Mouse (Mus musculus) limb, embryonic 14.5 days (tissue): ENCODE measurements around the gene Fdxr. TPM values are rescaled to one million over a fixed set of nuclear protein-coding genes. Genes with fewer than 3 reads are reported as not detected.

ENCODE experiments used
- ATAC-seq: fragments of 200-750 bp; cut with Nextera tagmentation; 2 replicates; pipeline ENCODE4 v1.8.0; 2017; ENCODE audit warnings: low read depth, moderate number of reproducible peaks, moderate TSS enrichment; ENCODE audit not compliant: low FRiP score
- DNase-seq: peaks from one replicate; pipeline ENCODE4 v3.0.0-alpha.2; 2015; ENCODE audit warnings: low spot score
- H3K27ac ChIP-seq: fragments of 300-500 bp; sonication (generic); replicated peaks from 2 replicates; pipeline ENCODE4 v1.5.1; 2014; ENCODE audit warnings: low read depth, mild to moderate bottlenecking, low read length, moderate library complexity, mixed read lengths
- H3K27me3 ChIP-seq: fragments of 300-500 bp; sonication (generic); 2 replicates; pipeline ENCODE4 v1.6.1; 2014; ENCODE audit warnings: low read length, mixed read lengths; ENCODE audit not compliant: control insufficient read depth, insufficient read depth
- H3K36me3 ChIP-seq: fragments of 300-500 bp; sonication (generic); 2 replicates; pipeline ENCODE4 v1.6.1; 2014; ENCODE audit warnings: mild to moderate bottlenecking, low read length, moderate library complexity, mixed read lengths; ENCODE audit not compliant: control insufficient read depth, insufficient read depth
- H3K4me1 ChIP-seq: fragments of 300-500 bp; sonication (generic); 2 replicates; pipeline ENCODE4 v1.6.1; 2014; ENCODE audit warnings: antibody characterized with exemption, low read length, mixed read lengths; ENCODE audit not compliant: control insufficient read depth, insufficient read depth
- H3K4me2 ChIP-seq: fragments of 300-500 bp; sonication (generic); replicated peaks from 2 replicates; pipeline ENCODE4 v1.6.1; 2014; ENCODE audit warnings: low read depth, mild to moderate bottlenecking, low read length, moderate library complexity; ENCODE audit not compliant: severe bottlenecking
- H3K4me3 ChIP-seq: fragments of 300-500 bp; sonication (generic); replicated peaks from 2 replicates; pipeline ENCODE4 v1.5.1; 2014; ENCODE audit warnings: low read length
- H3K9ac ChIP-seq: fragments of 300-500 bp; sonication (generic); 2 replicates; pipeline ENCODE4 v1.6.1; 2014; ENCODE audit warnings: mild to moderate bottlenecking, low read depth, low read length, moderate library complexity; ENCODE audit not compliant: severe bottlenecking
- H3K9me3 ChIP-seq: fragments of 300-500 bp; sonication (generic); 2 replicates; pipeline ENCODE4 v1.6.1; 2016; ENCODE audit warnings: low read length; ENCODE audit not compliant: control insufficient read depth
- POLR2A ChIP-seq: fragments of 200-500 bp; IDR thresholded peaks from 2 replicates; pipeline ENCODE4 v1.8.0; 2012; ENCODE audit warnings: inconsistent platforms, mild to moderate bottlenecking, moderate library complexity, borderline replicate concordance; ENCODE audit not compliant: insufficient read depth, insufficient read length; ENCODE audit errors: extremely low read depth
- WGBS: fragments of 180-500 bp; shearing (Covaris S2); extraction: QIAGEN DNeasy Blood & Tissue Kit; methylation state at CpG from one replicate; pipeline ENCODE4 v1.1.7; 2014; 5-methylcytosine and 5-hydroxymethylcytosine counted together
- polyA plus RNA-seq, 2 experiments: library from polyadenylated mRNA; depleted of rRNA in 1 of 2; stranded (reverse) in 1 of 2; unstranded in 1 of 2; fragments of >200 nt; fragmentation: Nextera tagmentation in 1 of 2; extraction: Ambion mirVana in 1 of 2; gene quantifications; 2 replicates each; pipeline versions ENCODE4 v1.2.1 to v1.2.3; 2012 to 2014

The Fdxr gene
- polyA plus RNA-seq, 2 experiments = 13.0 to 16.8 TPM

DNA sequence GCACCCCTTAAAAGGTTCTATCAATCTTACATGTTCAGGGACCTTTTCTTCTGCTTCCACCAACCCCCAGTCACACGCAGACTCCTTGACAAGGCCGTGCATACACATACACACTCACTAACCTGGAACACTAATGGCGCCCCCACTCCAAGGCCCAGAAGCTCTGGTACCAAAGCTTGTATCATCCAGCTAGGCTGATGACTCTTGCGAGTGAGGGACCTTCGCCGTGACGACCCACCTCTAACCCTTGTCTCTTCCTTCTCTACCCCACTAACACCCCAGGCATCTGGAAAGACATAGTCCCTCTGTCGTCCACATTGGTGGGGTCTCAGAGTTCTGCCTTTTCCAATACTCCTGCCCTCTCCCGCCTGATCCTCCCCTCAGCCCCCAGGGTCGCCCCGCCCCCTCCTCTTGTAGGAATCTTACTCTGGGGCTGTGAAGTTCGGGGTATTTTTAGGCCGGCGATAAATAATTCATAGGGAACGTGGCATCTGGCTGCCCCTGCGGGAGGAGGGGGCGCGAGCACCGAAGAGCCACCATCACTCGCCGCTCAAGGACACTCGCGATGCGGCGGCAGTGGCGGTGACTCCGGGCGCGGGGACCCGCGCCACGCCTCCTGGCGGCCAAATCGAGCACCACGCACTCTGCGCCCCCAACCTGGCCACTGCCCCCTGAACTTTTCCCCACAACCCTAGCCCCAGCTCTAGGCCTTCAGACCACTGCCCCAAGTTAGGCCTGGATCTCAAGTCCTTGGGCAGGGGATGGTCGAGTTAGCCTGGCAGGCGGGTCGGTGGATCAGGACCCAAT is 11.8 kb downstream of the Fdxr start:
- peaks cover 10% of the 10 kb centered on the region for H3K4me1 ChIP-seq
- no peak overlapping the region for H3K27ac ChIP-seq
- WGBS = 7% methylated on average over 39 of the region's 39 CpGs
- peak overlapping the region; percentile 20 for H3K4me3 ChIP-seq
- peaks cover 11% of the 10 kb centered on the region for H3K36me3 ChIP-seq
- no peak overlapping the region for H3K9ac ChIP-seq
- peaks cover 85% of the 10 kb centered on the region for H3K27me3 ChIP-seq
- DNase-seq (no peak), ATAC-seq (no peak)
- peak overlapping the region; percentile 31 for H3K4me2 ChIP-seq
- no peak for TF ChIP-seq POLR2A
- H3K9me3 ChIP-seq = no peaks in the 10 kb centered on the region

DNA sequence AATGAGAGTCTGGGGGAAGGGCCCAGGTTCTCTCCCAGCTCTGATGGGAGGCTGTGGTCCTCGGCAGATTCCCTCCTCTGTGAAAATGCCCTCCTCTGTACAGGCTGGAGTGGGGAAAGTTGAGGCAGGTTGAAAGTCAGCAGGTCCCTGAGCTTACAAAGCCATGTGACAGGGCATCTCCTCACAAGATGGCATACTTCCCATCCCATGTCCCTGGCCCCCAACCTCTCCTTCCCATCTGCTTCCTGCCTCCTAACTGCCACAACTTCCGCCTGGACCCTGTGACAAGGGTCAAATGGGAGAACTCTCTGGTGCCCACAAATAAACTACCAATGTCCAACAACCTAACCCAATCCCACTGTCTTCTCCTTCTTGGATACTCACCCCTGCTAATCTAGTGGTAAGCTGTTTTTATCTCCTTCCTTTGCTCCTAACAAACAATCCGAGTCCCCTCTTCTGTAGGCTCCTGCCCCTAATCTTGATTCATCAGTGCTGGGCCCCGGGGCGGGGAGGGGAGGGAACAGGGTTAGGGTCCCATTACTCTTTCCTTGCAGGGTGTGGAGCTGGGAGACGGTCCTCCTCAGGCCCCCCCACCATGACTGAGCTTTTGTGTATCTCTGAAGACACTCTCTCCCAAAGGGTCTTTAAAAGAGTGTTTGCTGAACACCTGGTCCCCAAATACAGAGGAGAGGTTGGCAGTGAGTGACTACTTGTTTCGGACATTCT is 12.6 kb downstream of the Fdxr start:
- 63% methylated on average over 7 of the region's 7 CpGs for WGBS

DNA sequence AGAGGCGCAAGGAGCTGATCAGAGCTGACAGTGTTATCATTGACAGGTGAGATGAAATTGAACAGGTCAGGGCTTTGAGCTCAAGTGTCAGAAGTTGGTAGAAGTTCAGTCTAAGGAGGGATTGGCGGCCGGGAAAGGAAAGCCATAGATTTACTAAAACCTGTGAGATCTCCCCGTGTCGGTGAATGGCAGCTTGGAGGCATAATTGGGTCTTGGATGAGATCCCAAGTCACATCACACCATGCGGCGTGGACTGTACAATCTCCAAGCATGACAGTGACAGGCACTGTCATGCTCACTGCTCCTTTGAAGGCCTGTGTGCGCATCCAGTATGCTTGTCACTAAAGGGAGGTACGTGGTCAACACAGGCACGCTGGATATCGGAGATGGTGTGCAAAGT is 13.9 kb downstream of the Fdxr start:
- WGBS = 82% methylated on average over 11 of the region's 11 CpGs
- no peak for DNase-seq
- Histone ChIP-seq H3K27me3 (peaks cover 94% of the 10 kb centered on the region), H3K4me1 (peaks cover 13% of the 10 kb centered on the region), H3K27ac (no peak overlapping the region), H3K4me2 (no peak overlapping the region), H3K4me3 (no peak overlapping the region), H3K9me3 (peaks cover 3% of the 10 kb centered on the region; the same call in 1 of the 2 replicates), H3K36me3 (no peaks in the 10 kb centered on the region), H3K9ac (no peak overlapping the region)
- no peak for TF ChIP-seq POLR2A
- no peak for ATAC-seq

More for the DNA sequence above, 12.6 kb downstream of the Fdxr start:
- Histone ChIP-seq H3K36me3 (peaks cover 10% of the 10 kb centered on the region), H3K9me3 (no peaks in the 10 kb centered on the region), H3K27ac (no peak overlapping the region), H3K9ac (no peak overlapping the region), H3K4me2 (no peak overlapping the region), H3K4me1 (peaks cover 10% of the 10 kb centered on the region), H3K4me3 (no peak overlapping the region), H3K27me3 (peaks cover 89% of the 10 kb centered on the region)
- DNase-seq (no peak), ATAC-seq (no peak)
- no peak for TF ChIP-seq POLR2A

DNA sequence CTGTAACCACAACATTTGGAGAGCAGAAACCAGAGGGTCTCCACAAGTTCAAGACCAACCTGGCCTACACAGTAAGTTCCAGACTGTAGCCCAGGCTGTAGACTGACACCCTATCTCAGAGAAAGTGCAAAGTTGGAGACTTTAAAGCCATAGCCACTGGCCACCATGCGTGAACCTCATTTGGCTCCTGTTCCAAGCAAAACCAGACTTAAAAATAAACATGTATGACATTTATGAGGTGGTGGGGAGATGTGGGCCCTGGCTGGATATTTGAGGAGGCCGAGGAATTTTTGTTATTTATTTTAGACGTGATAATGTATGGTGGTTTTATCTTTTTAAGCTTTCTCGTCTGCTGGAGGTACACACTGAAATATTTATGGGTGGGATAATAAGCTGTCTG is 17.7 kb downstream of the Fdxr start:
- Histone ChIP-seq H3K9ac (no peak overlapping the region), H3K27me3 (peaks cover 75% of the 10 kb centered on the region), H3K36me3 (no peaks in the 10 kb centered on the region), H3K4me2 (no peak overlapping the region), H3K9me3 (peaks cover 3% of the 10 kb centered on the region; the same call in 1 of the 2 replicates), H3K4me3 (no peak overlapping the region), H3K27ac (no peak overlapping the region), H3K4me1 (peaks cover 4% of the 10 kb centered on the region; the same call in 1 of the 2 replicates)
- no peak for DNase-seq
- TF ChIP-seq POLR2A = no peak
- no peak for ATAC-seq
- WGBS = 24% methylated on average over 4 of the region's 4 CpGs

DNA sequence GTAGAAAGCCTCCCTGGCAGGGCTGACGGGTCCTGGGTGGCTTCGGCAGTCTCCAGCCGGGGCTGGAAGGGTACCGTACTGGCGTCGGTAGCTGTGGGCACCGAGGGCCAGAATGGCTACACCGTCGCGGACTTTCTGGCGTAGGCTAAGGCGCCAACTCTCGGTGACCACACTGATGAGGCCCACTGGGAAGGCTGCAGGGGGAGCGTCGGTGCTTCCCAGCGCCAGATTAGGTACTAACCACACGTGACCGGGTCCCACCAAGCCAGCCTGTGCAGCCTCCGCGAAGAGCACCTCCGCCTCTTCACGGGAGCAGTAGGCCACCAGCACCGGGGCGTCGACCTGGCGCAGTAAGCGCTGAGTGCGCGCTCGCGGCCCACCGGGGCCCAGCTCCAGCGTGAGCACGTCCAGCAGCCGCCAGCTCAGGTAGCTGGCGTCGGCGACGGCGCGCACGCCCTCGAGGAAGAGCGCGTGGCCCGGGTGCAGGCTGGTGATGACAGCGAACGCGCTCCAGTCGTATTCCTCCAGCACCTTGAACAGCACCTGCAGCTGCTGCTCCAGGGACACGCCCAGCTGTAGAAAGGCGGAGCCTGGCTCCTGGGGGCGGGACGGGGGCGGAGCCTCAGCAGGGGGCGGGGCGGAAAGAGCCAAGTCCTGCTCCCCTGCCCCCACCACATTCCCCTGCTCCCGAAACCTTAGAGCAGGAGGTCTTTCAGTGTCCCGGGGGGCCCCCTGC is 18.9 kb downstream of the Fdxr start:
- H3K27me3 ChIP-seq = peaks cover 63% of the 10 kb centered on the region
- peaks cover 3% of the 10 kb centered on the region; the same call in 1 of the 2 replicates for H3K9me3 ChIP-seq
- H3K9ac ChIP-seq = no peak overlapping the region
- WGBS = 20% methylated on average over 47 of the region's 59 CpGs
- H3K4me2 ChIP-seq = peak overlapping the region; percentile 33; the same call in 1 of the 2 replicates
- H3K4me3 ChIP-seq = peak overlapping the region; percentile 17; the same call in 1 of the 2 replicates
- DNase-seq (no peak), ATAC-seq (no peak; the same call in 1 of the 2 replicates)
- peaks cover 4% of the 10 kb centered on the region; the same call in 1 of the 2 replicates for H3K4me1 ChIP-seq
- no peak for TF ChIP-seq POLR2A
- no peak overlapping the region for H3K27ac ChIP-seq
- H3K36me3 ChIP-seq = no peaks in the 10 kb centered on the region
